Mouse (Mus musculus): ENCODE data around the gene Synpr.

Gene Synpr

GRCm38 (mm10) chr14:13354154-13354553 is 69.6 kb downstream of the Synpr start:
- DNase-seq (ENCODE audit: extremely low spot score, low read depth, low spot score), result peak; percentile 31

GRCm38 (mm10) chr14:13355569-13356362 is 71.2 kb downstream of the Synpr start:
- peak; percentile 81 for DNase-seq (ENCODE audit: extremely low spot score, low read depth, low spot score)

- no peak for DNase-seq (ENCODE audit: extremely low spot score, low read depth, low spot score)
Measured at GRCm38 (mm10) chr14:13357101-13357667, 72.6 kb downstream of the Synpr start.

- no peak for DNase-seq (ENCODE audit: extremely low spot score, low read depth, low spot score)
Measured at GRCm38 (mm10) chr14:13358037-13358436, 73.5 kb downstream of the Synpr start.

GRCm38 (mm10) chr14:13361184-13361583 is 76.6 kb downstream of the Synpr start:
- no peak for DNase-seq (ENCODE audit: extremely low spot score, low read depth, low spot score)

- DNase-seq (ENCODE audit: extremely low spot score, low read depth, low spot score), result no peak
Measured at GRCm38 (mm10) chr14:13361642-13362041, 77.1 kb downstream of the Synpr start.

- DNase-seq (ENCODE audit: extremely low spot score, low read depth, low spot score), result no peak
Measured at GRCm38 (mm10) chr14:13368309-13368708, 83.7 kb downstream of the Synpr start.

- no peak for DNase-seq (ENCODE audit: extremely low spot score, low read depth, low spot score)
Measured at GRCm38 (mm10) chr14:13389081-13389480, 104.5 kb downstream of the Synpr start.

- no peak for DNase-seq (ENCODE audit: extremely low spot score, low read depth, low spot score)
Measured at GRCm38 (mm10) chr14:13389954-13390353, 105.4 kb downstream of the Synpr start.

- no peak for DNase-seq (ENCODE audit: extremely low spot score, low read depth, low spot score)
Measured at GRCm38 (mm10) chr14:13399226-13400020, 114.8 kb downstream of the Synpr start.

GRCm38 (mm10) chr14:13411636-13412035 is 127.1 kb downstream of the Synpr start:
- no peak for DNase-seq (ENCODE audit: extremely low spot score, low read depth, low spot score)

GRCm38 (mm10) chr14:13440723-13441122 is 156.1 kb downstream of the Synpr start:
- DNase-seq (ENCODE audit: extremely low spot score, low read depth, low spot score), result no peak

GRCm38 (mm10) chr14:13444908-13445307 is 160.3 kb downstream of the Synpr start:
- DNase-seq (ENCODE audit: extremely low spot score, low read depth, low spot score), result no peak

GRCm38 (mm10) chr14:13453461-13454204 is 169.1 kb downstream of the Synpr start:
- DNase-seq (ENCODE audit: extremely low spot score, low read depth, low spot score), result no peak

GRCm38 (mm10) chr14:13454991-13455390 is 170.4 kb downstream of the Synpr start:
- no peak for DNase-seq (ENCODE audit: extremely low spot score, low read depth, low spot score)

GRCm38 (mm10) chr14:13459333-13459732 is 174.8 kb downstream of the Synpr start:
- no peak for DNase-seq (ENCODE audit: extremely low spot score, low read depth, low spot score)

GRCm38 (mm10) chr14:13469211-13469610 is 184.6 kb downstream of the Synpr start:
- DNase-seq (ENCODE audit: extremely low spot score, low read depth, low spot score), result no peak

GRCm38 (mm10) chr14:13477821-13478220 is 193.2 kb downstream of the Synpr start:
- no peak for DNase-seq (ENCODE audit: extremely low spot score, low read depth, low spot score)

- DNase-seq (ENCODE audit: extremely low spot score, low read depth, low spot score), result no peak
Measured at GRCm38 (mm10) chr14:13505355-13505754, 220.8 kb downstream of the Synpr start.

- DNase-seq (ENCODE audit: extremely low spot score, low read depth, low spot score), result no peak
Measured at GRCm38 (mm10) chr14:13518608-13519139, 234.1 kb downstream of the Synpr start.
